Mouse (Mus musculus) hindbrain, embryonic 16.5 days (tissue): ENCODE measurements at regions not wholly inside any gene's neighbourhood (a gene's known extent, or its start where the extent isn't known, plus 50 kb on each side); places are given as distances from the start of the nearest gene placed in this dataset.

Experiments
- ATAC-seq: fragments of 200-750 bp; cut with Nextera tagmentation; 2 replicates; pipeline ENCODE4 v1.8.0; 2017; ENCODE audit warnings: moderate TSS enrichment, moderate library complexity
- H3K27ac ChIP-seq: fragments of 300-500 bp; sonication (generic); 2 replicates; pipeline ENCODE4 v1.5.1; 2014; ENCODE audit warnings: low read depth, mild to moderate bottlenecking, control low read depth, low read length, moderate library complexity
- H3K27me3 ChIP-seq: fragments of 300-500 bp; sonication (generic); replicated peaks from 2 replicates; pipeline ENCODE4 v1.6.1; 2014; ENCODE audit warnings: low read length; ENCODE audit not compliant: control insufficient read depth, insufficient read depth
- H3K36me3 ChIP-seq: fragments of 300-500 bp; sonication (generic); 2 replicates; pipeline ENCODE4 v1.6.1; 2014; ENCODE audit warnings: mild to moderate bottlenecking, low read length, moderate library complexity, mixed read lengths; ENCODE audit not compliant: control insufficient read depth, insufficient read depth
- H3K4me1 ChIP-seq: fragments of 300-500 bp; sonication (generic); 2 replicates; pipeline ENCODE4 v1.6.1; 2014; ENCODE audit warnings: low read depth, low read length; ENCODE audit not compliant: control insufficient read depth, insufficient read depth
- H3K4me2 ChIP-seq: fragments of 300-500 bp; sonication (generic); 2 replicates; pipeline ENCODE4 v1.6.1; 2014; ENCODE audit warnings: mild to moderate bottlenecking, low read length, control low read depth, moderate library complexity
- H3K4me3 ChIP-seq: fragments of 300-500 bp; sonication (generic); 2 replicates; pipeline ENCODE4 v1.5.1; 2014; ENCODE audit warnings: mild to moderate bottlenecking, low read length, control low read depth, moderate library complexity
- H3K9ac ChIP-seq: fragments of 300-500 bp; sonication (generic); 2 replicates; pipeline ENCODE4 v1.6.1; 2014; ENCODE audit warnings: low read depth, mild to moderate bottlenecking, control low read depth, low read length, moderate library complexity
- H3K9me3 ChIP-seq: fragments of 300-500 bp; sonication (generic); 2 replicates; pipeline ENCODE4 v1.6.1; 2014; ENCODE audit warnings: mild to moderate bottlenecking, low read length, moderate library complexity; ENCODE audit not compliant: control insufficient read depth
- WGBS: fragments of 180-500 bp; shearing (Covaris S2); extraction: QIAGEN DNeasy Blood & Tissue Kit; methylation state at CpG from one replicate; pipeline ENCODE4 v1.1.7; 2014; 5-methylcytosine and 5-hydroxymethylcytosine counted together

DNA sequence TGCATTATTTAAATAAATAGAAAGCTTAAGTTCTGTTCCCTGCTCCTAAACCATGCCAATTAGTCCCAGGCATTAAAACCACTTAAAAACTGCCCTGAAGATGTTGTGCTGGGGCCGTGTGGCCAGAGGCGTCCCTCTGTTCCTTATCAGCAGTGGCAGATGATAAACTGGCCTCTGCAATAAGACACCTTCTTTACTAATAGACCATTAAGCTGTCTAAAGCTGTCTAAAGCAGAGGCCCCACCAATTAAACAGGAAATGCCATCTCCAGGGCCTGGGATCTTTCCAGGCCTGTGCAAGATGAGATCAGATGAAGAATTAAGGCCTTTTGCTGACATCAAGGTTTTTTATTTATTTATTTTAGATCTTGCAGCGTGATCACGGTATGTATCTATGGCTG lies 118.6 kb downstream of the Edn3 start:
- no peaks in the 10 kb centered on the region for H3K27me3 ChIP-seq
- no peak overlapping the region for H3K4me2 ChIP-seq
- no peak overlapping the region for H3K9ac ChIP-seq
- no peak overlapping the region for H3K27ac ChIP-seq
- 75% methylated on average over 4 of the region's 4 CpGs for WGBS
- no peaks in the 10 kb centered on the region for H3K9me3 ChIP-seq
- 0 out of 2 replicates have a peak, but pooled peaks cover under 1% of the 10 kb centered on the region for H3K4me1 ChIP-seq
- no peaks in the 10 kb centered on the region for H3K36me3 ChIP-seq
- ATAC-seq: no peak
- no peak overlapping the region for H3K4me3 ChIP-seq

DNA sequence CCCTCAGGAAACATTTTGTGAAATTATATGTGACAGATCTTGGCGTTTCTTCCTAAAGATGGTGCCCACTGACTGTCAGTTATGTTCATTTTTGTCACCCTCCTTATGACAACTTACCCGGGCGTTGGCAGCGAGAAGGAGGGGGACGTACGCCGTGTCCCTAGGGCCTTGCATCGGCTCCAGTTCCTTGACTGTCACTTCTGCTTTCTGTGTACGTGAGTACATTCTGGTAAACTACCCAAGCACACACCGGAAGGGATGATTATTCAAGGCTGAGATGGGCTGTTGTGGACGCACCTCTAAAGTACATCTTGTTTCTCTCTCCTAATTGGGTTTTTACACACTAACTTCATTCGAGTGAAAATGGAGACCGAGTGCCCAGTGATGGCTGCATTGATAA lies 120.2 kb downstream of the Edn3 start:
- no peaks in the 10 kb centered on the region for H3K27me3 ChIP-seq

DNA sequence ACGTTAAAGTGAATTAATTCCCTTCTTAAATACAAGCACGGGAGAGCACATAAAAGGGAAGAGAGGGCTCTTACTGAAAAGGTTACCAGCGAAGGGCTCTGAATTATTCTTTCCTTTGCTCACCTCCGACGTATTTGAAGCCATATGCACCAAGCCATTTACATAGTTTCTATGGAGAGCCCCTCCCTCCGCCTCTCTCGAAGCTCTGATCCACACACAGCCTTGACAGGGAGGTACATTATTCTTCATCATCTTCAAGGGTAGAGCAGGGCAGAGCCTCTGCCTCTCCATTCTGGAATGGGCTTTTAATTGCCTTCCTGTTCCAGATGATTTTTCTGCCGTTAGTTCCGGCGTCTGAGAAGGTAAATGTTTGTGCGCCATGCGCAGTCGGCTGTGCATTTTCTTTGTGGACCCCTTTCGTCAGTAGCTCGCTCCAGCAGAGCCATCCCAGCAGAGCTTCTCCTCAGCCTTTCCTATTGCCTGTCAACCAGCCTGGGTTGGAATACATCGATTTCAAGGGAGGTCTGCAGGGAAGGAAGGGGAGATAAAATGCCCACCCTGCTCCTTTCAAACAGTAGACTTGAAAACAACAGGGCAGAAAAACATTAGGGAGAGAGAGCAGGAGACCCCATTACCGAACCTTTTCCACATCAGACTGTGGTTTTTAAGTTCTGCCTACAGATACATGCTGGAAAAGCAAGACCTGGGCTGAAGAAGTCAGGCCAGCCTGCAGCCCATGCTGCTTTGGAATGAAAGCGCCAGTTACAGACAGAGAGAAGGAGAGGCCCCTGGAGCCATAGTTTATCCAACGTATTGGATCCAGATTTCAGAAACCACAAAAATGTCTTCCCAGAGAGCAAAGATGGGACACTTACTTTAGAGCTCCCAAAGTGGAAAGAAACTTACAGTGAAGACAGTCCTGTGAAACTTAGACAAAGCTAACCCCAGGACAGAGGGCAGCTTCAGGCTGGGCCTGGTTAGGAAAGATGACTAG lies 124.1 kb downstream of the Edn3 start:
- ATAC-seq: peak; percentile 48; the same call in 1 of the 2 replicates
- Histone ChIP-seq H3K4me2 (peak overlapping the region; percentile 16; the same call in 1 of the 2 replicates), H3K36me3 (no peaks in the 10 kb centered on the region), H3K27ac (no peak overlapping the region), H3K4me3 (no peak overlapping the region), H3K9me3 (no peaks in the 10 kb centered on the region), H3K9ac (0 out of 2 replicates have a peak overlapping the region, but pooled peaks have one; percentile 11), H3K27me3 (no peaks in the 10 kb centered on the region), H3K4me1 (peaks cover 3% of the 10 kb centered on the region; the same call in 1 of the 2 replicates)
- WGBS: 57% methylated on average over 19 of the region's 19 CpGs

More for the DNA sequence above, 120.2 kb downstream of the Edn3 start:
- 91% methylated on average over 13 of the region's 13 CpGs for WGBS
- Histone ChIP-seq H3K4me3 (no peak overlapping the region), H3K4me2 (no peak overlapping the region), H3K9ac (no peak overlapping the region), H3K4me1 (peaks cover 3% of the 10 kb centered on the region; the same call in 1 of the 2 replicates), H3K9me3 (no peaks in the 10 kb centered on the region), H3K36me3 (no peaks in the 10 kb centered on the region), H3K27ac (no peak overlapping the region)
- ATAC-seq: no peak

DNA sequence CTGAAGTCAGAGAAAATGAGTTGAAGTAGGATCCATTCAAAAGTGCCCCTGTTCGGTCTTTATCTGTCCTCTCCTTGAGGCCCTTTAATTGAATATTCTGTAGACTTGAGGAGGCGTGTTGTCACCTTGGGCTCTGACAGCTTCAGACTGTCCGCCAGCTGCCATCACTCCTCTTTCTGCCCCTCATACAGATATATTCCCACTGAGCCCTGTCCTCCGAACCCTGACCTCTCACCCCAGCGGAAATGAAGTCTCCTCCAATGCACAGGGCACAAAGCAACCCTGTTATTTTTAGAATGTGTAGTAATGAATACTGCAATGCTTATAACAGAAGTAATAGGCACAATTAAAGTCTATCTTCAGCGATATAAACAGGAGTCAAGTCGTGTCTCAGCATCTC lies 117.4 kb upstream of the Gm14444 start:
- WGBS: 69% methylated on average over 7 of the region's 7 CpGs
- Histone ChIP-seq H3K27me3 (no peaks in the 10 kb centered on the region), H3K36me3 (no peaks in the 10 kb centered on the region)

DNA sequence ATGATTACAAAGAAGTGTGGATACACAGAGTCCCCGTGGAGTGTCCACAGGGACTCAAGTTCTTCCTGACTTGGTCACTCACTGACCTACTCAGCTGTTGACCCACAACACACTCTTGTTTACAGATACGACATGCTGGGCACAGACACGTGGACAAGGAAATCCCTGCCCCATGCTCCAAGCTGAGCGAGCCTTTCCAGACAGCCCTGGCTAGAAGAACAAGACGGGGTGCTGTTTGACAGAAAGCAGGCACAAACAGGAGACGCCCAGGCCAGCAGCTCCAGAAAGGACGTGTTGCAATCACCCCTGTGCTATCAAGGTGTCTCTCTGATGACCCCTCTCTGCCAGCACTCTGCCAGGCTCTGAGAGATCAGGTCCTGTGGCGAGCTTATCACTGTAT lies 112.6 kb upstream of the Gm14444 start:
- Histone ChIP-seq H3K9me3 (no peaks in the 10 kb centered on the region), H3K4me2 (no peak overlapping the region), H3K36me3 (no peaks in the 10 kb centered on the region), H3K4me1 (no peaks in the 10 kb centered on the region), H3K27ac (no peak overlapping the region), H3K4me3 (no peak overlapping the region), H3K9ac (no peak overlapping the region), H3K27me3 (no peaks in the 10 kb centered on the region)
- WGBS: 74% methylated on average over 8 of the region's 8 CpGs
- ATAC-seq: no peak

More for the DNA sequence above, 117.4 kb upstream of the Gm14444 start:
- Histone ChIP-seq H3K27ac (no peak overlapping the region), H3K4me1 (no peaks in the 10 kb centered on the region), H3K4me3 (no peak overlapping the region), H3K9ac (no peak overlapping the region), H3K9me3 (no peaks in the 10 kb centered on the region), H3K4me2 (no peak overlapping the region)
- no peak for ATAC-seq

DNA sequence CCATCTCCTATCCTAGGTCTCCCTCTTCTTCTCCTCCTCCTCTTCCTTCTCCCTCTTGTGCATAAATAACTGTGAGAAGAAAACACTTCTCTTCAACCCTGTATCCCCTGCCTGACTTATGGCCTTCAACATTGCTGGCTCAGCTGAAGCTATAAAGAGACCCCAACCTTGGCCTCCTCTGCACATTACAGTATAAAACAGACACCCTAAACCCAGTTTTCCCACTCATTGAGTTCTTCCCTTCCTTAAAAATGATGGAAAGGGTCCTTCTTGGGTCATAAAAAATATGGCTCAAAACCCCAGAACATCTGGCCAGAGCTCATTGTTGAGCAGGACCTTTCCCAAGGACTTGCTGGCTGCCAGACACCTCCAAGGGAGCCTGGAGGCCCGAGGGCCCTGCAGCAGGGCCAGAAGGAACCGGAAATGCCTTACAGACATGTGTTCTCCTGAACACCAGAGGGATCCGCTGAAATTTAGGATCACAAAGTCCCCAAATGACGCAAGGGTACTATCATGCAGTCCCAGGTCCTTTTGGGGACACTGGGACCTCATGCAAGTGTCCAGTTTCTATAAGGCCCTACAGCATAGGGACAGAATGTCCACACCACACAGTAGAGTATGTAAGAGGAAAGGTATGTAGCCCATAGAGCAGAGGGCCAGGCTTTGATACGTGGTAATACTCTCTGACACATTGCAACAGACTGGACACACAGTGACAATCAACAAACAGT lies 109.9 kb upstream of the Gm14444 start:
- H3K9ac ChIP-seq: no peak overlapping the region
- H3K9me3 ChIP-seq: no peaks in the 10 kb centered on the region
- H3K4me2 ChIP-seq: no peak overlapping the region
- no peaks in the 10 kb centered on the region for H3K36me3 ChIP-seq
- H3K4me1 ChIP-seq: no peaks in the 10 kb centered on the region
- WGBS: 71% methylated on average over 5 of the region's 5 CpGs
- H3K27me3 ChIP-seq: no peaks in the 10 kb centered on the region
- ATAC-seq: peak; percentile 40
- no peak overlapping the region for H3K4me3 ChIP-seq
- no peak overlapping the region for H3K27ac ChIP-seq

DNA sequence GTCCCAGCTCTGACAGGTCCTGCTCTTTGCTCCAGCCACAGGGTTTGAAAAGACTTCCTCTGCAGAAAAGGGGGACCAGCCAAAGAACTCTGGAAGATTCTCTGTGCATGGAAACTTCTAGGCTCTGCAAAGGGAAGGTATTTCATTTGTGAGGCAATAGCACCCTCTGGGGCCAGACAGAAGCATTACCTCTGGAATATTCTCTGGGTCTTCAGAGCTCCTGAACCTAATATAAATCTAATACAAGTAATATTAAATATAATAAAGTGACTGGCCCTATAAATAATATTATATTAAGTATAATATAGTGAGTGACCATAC lies 109.4 kb upstream of the Gm14444 start:
- Histone ChIP-seq H3K4me2 (no peak overlapping the region), H3K27me3 (no peaks in the 10 kb centered on the region), H3K4me3 (no peak overlapping the region), H3K36me3 (no peaks in the 10 kb centered on the region), H3K4me1 (no peaks in the 10 kb centered on the region), H3K27ac (no peak overlapping the region), H3K9me3 (no peaks in the 10 kb centered on the region), H3K9ac (no peak overlapping the region)
- ATAC-seq: peak; percentile 58; the same call in 1 of the 2 replicates

DNA sequence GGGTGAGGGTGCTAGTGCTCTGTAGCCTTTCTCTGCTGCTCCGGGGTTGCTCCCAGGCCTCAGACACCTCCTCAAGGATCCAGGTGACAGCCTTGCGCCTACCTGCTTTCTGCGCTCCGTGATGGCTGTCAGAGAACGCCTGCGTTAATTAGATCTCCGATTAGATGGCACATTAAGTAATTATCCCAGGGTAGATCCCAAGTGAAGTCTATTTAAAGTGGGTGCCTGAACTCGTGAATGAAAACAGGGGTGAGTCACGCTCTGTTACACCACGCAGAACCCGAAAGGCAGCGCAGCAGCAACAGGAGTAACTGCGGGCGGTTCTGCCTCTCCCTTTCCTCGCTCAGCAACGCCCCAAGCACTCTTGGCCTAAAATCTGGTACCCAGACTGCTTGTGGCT lies 108.2 kb upstream of the Gm14444 start:
- Histone ChIP-seq H3K27me3 (no peaks in the 10 kb centered on the region), H3K4me3 (no peak overlapping the region), H3K36me3 (no peaks in the 10 kb centered on the region), H3K4me1 (no peaks in the 10 kb centered on the region), H3K9ac (no peak overlapping the region), H3K27ac (no peak overlapping the region), H3K9me3 (no peaks in the 10 kb centered on the region), H3K4me2 (no peak overlapping the region)
- WGBS: 81% methylated on average over 16 of the region's 16 CpGs
- ATAC-seq: no peak

DNA sequence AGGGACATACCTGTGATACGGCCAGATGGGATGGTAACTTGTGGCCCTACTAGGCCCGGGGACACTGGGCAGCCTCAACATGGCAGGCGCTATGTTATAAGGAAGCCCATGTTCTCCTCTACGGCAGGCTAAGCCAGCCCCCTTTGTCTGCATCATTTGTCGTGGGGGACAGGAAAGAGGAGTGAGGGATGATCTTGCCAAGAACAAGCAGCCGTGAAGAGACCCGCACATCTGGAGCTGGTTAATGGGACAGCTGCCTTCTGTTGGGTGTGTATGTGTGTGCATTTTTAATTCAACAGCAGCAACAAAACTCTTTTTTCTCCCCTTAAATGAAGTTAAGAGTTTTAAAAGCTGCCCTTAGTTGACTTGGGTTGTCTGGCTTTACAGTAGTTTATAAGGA lies 106.4 kb upstream of the Gm14444 start:
- Histone ChIP-seq H3K27me3 (no peaks in the 10 kb centered on the region), H3K9ac (no peak overlapping the region), H3K9me3 (no peaks in the 10 kb centered on the region), H3K4me3 (no peak overlapping the region), H3K36me3 (no peaks in the 10 kb centered on the region), H3K4me1 (no peaks in the 10 kb centered on the region), H3K4me2 (no peak overlapping the region), H3K27ac (no peak overlapping the region)
- no peak for ATAC-seq
- WGBS: 79% methylated on average over 7 of the region's 7 CpGs
